Mouse (Mus musculus): ENCODE data around the gene Rasal1. TPM values are rescaled to one million over a fixed set of nuclear protein-coding genes. Genes with fewer than 3 reads are reported as not detected.

The Rasal1 gene
- polyA plus RNA-seq, 2 experiments from 2014 or later, result 7.2 to 15.4 TPM

Other genes with a start within 250 kb of the Rasal1 start
- gene Lhx5, start 217.1 kb upstream of the Rasal1 start, polyA plus RNA-seq (2017; shearing (Covaris generic)), result not detected
- gene Sdsl, start 176.0 kb upstream of the Rasal1 start, polyA plus RNA-seq (2017; shearing (Covaris generic)), result not detected
- gene Sds, start 172.3 kb upstream of the Rasal1 start, polyA plus RNA-seq (2017; shearing (Covaris generic)), result not detected
- gene Plbd2, start 145.2 kb upstream of the Rasal1 start, polyA plus RNA-seq (2017; shearing (Covaris generic)), result 1 to 10 TPM; 4.5 to 5.1 TPM
- gene Slc8b1, start 137.6 kb upstream of the Rasal1 start, polyA plus RNA-seq (2017; shearing (Covaris generic)), result 10 to 100 TPM in 1 of 2 experiments, 1 to 10 TPM in 1; 6.4 to 11.7 TPM
- 10 to 100 TPM; 14.7 to 17.4 TPM for gene Tpcn1, start 60.1 kb upstream of the Rasal1 start, polyA plus RNA-seq (2017; shearing (Covaris generic))
- gene Iqcd, start 59.8 kb upstream of the Rasal1 start, polyA plus RNA-seq (2017; shearing (Covaris generic)), result 1 to 10 TPM in 1 of 2 experiments, under 1 TPM in 1; 0.40 to 1.1 TPM
- 1 to 10 TPM; 2.2 to 6.3 TPM for gene Rita1, start 36.2 kb upstream of the Rasal1 start, polyA plus RNA-seq (2017; shearing (Covaris generic))
- 10 to 100 TPM; 14.4 to 18.6 TPM for gene Ddx54, start 36.1 kb upstream of the Rasal1 start, polyA plus RNA-seq (2017; shearing (Covaris generic))
- not detected for gene Cfap73, start 14.6 kb upstream of the Rasal1 start, polyA plus RNA-seq (2017; shearing (Covaris generic))
- gene Dtx1, start 63.1 kb downstream of the Rasal1 start, polyA plus RNA-seq (2017; shearing (Covaris generic)), result 10 to 100 TPM; 33.4 to 47.7 TPM
- gene Oas2, start 101.0 kb downstream of the Rasal1 start, polyA plus RNA-seq (2017; shearing (Covaris generic)), result 1 to 10 TPM; 1.6 to 3.6 TPM
- gene Oas3, start 128.8 kb downstream of the Rasal1 start, polyA plus RNA-seq (2017; shearing (Covaris generic)), result 10 to 100 TPM; 12.9 to 24.4 TPM
- gene Oas1e, start 146.7 kb downstream of the Rasal1 start, polyA plus RNA-seq (2017; shearing (Covaris generic)), result not detected
- 10 to 100 TPM; 16.2 to 19.2 TPM for gene Oas1c, start 163.7 kb downstream of the Rasal1 start, polyA plus RNA-seq (2017; shearing (Covaris generic))
- not detected for gene Oas1f, start 198.6 kb downstream of the Rasal1 start, polyA plus RNA-seq (2017; shearing (Covaris generic))
- gene Oas1h, start 212.6 kb downstream of the Rasal1 start, polyA plus RNA-seq (2017; shearing (Covaris generic)), result not detected
- 1 to 10 TPM in 1 of 2 experiments, not detected in 1; 1.2 TPM for gene Oas1g, start 238.8 kb downstream of the Rasal1 start, polyA plus RNA-seq (2017; shearing (Covaris generic))

Measured in CD4-positive, CD25-positive, alpha-beta regulatory T cell, adult 4 months (primary cell).